Mouse (Mus musculus): Measurements from ENCODE around the gene Aldh3b2.

DNA sequence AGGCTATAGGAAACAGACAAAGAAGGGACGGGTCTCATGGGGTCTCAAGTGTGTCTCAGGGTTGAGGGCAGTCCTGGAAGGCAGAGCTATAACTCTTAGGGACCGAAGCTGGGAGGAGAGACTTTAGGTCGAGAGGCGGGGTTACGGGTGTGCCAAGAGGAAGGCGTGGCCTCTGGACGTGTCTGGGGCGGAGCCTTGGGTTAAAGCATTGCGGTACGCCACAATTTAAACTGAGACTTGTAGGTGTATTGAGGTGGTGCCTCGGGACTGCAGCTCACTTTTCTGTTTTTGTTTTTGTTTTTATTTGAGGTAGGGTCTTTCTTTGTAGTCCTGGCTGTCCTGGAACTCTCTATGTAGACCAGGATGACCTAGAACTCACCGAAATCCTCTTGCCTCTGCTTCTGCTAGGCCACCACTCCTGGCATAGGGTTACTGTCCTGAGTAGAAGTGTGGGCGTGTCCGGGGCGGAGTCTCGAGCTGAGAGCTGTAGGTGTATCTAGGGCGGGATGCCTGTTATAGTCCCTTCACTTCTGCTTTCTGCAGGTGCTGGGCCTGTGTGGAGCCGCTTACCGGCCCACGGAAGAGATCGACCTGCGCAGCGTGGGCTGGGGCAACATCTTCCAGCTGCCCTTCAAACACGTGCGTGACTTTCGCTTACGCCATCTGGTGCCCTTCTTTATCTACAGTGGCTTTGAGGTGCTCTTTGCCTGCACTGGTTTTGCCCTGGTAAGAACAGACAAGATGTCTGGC, 29.0 kb upstream of the Aldh3b2 start:
- TF ChIP-seq CTCF (IDR thresholded peaks at IDR 0.05; ENCODE audit: borderline replicate concordance, insufficient read depth, low read depth, low read length) (no peak), POLR2A (IDR thresholded peaks at IDR 0.05; ENCODE audit: borderline replicate concordance, insufficient read depth, low read length) (no peak)

All from cerebellum, adult 2 months (tissue).